Mouse (Mus musculus): Measurements from ENCODE around the gene Dlg5. TPM values are rescaled to one million over a fixed set of nuclear protein-coding genes. Genes with fewer than 3 reads are reported as not detected.

Dlg5 gene
- total RNA-seq, 2 experiments from 2014 or later, result 33.5 to 35.9 TPM

DNA sequence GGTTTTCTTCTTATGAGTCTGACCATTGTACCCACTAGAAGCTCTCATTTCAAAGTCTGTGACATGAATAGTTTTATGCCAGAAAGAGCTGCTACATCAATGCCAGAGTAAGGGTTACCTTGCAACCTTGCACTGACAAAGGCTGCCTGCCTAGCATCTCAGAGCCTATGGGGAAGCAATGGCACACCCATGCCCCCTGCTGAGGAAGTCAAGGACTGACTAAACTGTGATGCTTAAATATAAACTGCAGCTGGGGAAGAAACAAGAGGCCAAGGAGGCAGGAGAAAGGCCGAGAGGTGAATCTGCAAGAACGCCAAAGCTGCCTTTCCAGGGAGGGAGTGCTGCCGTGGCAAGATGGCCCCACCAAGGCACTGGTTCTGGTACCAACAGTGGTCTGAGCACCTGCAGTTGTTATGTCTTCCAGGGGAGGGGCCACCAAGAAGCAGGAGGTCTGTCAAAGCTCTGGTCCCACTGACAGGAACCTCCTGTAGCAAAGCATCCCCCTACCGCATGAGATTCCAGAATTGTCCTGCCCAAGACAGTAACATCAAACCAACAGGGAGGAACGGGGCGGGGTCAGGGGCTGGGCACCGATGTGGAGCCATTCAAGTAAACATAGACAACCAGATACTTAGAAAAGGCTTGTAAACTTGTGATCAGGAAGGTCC is 111.0 kb downstream of the Dlg5 start:
- DNase-seq (ENCODE audit: low spot score in 2 of 2), result no peak

DNA sequence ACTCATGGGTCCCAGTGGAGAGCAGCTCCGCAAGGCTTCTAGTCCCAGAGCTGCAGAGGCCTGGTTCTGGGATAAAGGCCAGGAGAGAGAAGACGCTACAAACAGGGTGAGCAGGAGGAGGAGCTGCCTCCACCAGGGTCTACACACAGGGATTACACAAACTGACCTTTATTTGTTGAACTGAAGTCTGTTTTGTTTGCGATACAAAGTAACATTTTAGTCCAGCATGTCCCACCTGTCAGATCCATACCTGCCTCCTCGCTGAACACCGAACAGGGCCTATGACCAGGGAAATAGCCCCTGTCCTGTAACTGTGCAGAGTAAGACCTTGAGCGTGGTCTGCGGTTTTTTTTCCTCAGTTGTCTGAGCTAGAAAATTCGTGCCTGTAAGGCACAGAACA is 111.9 kb downstream of the Dlg5 start:
- no peak for DNase-seq (ENCODE audit: low spot score in 2 of 2)

DNA sequence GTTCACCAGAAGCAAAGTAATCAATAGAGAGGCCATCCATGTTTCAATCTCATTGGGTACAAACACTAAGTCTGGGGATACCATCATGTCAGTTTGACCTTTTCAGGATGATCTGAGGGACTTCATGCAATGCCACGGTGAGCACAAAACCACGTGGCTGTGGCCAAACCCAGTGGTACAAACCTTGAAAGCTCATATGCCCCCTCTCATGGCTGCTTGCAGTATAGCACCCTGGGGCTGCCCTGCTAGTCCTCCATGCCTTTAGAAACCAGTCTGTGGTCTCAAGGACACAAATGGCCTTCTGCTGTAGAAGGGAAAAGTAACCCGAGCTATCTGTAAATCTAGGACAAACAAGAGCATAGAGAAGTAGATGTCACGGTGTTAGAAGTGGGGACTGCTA is 113.6 kb downstream of the Dlg5 start:
- DNase-seq (ENCODE audit: low spot score in 2 of 2), result no peak

DNA sequence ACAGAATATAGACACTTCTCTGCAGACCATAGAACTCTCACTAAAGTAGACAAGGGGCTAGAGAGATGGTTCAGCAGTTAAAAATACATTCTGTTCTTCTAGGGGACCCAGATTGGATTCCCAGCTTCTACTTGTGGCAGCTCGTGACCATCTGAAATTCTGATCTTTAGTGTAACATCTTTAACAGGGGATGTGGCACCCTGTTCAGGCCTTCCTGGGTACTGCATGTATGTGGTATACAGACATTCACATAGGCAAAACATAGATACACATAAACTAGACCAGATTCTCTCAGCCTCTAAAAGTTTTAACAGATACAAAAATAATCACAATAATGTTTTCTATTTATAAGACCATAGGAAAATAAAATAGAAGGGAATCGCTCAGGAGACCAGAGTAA is 120.7 kb downstream of the Dlg5 start:
- no peak for DNase-seq (ENCODE audit: low spot score in 2 of 2)

DNA sequence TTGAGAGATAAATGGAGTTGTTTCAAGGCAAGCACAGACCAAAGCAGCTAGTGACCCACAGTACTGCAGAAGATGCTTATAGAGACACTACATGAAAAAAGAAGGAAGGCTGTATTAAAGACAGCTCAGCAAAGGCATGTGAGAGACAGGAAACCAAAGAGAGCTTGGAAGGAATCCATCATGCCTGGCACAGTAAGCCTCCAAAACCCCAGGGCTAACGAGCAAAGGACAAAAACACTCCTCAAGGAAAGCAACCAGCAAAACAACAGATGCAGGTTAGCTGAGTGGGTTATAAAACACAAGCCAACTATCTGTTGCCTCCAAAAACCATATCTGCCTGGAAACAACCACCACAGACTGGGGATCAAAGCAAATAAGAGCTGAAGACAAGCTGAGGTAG is 121.5 kb downstream of the Dlg5 start:
- no peak for DNase-seq (ENCODE audit: low spot score in 2 of 2)

DNA sequence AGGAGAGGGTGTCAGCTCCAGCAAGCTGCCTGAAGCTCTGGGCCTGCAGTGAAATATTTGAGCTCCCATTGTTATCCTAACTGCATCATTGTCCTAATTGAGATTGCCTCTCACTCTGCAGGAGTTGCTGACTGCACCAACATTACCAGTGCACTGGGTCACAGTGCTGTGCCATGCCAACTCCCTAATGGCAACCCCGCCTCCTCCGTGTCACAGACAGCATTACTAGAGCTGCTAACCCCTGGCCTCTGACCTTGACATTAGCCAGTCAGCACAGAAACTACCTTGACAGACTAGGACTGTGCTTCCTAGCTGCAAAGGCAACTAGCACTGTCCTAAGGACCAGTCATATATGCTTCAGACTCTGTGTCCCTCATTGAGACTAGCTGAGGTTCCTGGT is 139.0 kb downstream of the Dlg5 start:
- DNase-seq (ENCODE audit: low spot score in 2 of 2), result no peak

DNA sequence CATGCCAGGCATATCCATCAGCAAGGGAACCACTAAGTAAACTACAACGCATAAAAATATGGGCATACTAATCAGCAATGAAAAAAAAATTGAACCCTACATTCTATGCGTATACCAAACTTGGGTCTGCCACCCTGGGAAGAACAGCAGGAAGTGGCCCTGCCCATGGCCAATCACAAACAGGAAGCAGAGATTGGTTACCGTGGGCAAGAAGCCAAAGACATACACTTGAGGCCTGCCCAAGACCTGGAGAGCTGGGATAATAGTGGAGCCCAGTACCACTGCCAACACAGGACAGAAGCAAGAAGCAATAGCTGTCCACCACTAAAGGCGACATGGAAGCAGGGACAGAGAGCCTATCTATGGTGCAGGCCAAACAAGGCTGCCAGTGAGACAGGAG is 146.9 kb downstream of the Dlg5 start:
- DNase-seq (ENCODE audit: low spot score in 2 of 2), result no peak

DNA sequence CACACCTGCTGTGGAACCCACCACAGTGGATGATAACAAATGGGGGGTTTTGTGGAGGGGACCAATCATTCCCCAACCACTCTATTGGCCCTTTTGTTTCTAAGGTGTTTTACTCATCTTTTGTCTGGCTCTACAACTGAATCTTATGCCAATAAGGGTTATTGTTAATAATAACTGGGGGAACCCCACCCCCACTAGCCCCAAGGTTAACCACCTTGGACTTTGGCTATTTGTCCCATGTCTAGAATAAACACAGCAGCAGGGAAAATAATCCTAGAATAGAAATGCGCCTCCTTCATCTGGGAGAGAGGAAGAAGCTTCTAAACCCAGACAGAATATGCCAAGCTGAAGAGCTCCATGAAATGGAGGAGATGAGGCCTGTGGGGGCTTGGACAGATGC is 151.1 kb downstream of the Dlg5 start:
- no peak for DNase-seq (ENCODE audit: low spot score in 2 of 2)

DNA sequence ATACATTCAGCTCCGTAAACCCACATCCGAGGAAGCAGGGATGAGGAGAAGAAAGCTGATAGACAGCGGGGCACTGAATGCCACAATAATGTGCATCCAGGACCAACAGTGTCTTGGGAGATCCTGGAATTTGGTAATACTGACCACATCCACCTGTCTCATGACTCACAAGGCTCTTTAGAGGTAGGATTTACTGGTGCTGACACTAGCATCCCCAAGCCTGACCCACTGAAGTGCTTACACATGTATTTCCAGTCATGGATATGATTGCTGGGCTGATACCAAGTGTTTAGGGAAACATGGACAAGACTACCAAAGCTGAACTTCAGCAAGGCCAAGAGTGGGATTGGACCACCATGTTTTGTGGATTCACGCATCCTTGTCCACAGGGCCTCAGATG is 152.5 kb downstream of the Dlg5 start:
- DNase-seq (ENCODE audit: low spot score in 2 of 2), result no peak

DNA sequence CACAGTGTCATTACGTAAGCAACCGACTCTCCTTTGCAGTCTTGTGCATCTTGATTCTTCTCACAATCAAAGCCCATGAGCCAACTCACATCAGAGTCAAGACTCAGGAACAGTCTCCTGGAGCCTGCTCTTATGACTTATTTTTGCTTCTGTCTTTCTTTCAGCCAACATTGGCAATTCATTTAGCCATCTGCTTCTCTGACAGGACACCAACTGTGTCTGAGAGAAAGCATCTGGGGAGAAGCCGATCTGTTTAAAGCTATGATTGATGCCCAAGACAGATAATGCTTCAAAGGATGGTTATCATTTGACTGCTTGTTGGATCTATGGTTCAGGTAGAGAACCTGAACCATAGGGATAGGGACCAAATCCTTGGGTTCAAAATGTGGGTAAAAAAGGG is 153.3 kb downstream of the Dlg5 start:
- no peak for DNase-seq (ENCODE audit: low spot score in 2 of 2)

DNA sequence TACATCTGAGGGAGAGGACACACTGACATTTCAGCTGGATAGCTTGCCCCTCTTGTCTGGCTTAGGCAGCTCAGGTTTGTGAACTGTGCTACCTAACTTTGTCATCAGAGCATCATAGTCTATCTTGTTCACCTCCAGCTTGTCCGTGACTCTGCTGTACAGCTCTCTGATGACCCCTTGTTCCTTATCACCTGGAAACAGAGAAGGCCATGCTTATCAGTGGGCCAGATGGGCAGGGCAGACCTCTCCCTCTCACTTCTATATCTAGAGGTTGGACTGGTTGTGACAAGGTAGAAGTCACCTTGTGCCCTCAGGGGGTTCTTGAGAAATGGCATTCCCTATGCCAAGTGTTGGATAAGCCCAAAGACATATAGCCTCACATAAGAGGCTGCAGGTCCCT is 154.9 kb downstream of the Dlg5 start:
- DNase-seq (ENCODE audit: low spot score in 2 of 2), result no peak

DNA sequence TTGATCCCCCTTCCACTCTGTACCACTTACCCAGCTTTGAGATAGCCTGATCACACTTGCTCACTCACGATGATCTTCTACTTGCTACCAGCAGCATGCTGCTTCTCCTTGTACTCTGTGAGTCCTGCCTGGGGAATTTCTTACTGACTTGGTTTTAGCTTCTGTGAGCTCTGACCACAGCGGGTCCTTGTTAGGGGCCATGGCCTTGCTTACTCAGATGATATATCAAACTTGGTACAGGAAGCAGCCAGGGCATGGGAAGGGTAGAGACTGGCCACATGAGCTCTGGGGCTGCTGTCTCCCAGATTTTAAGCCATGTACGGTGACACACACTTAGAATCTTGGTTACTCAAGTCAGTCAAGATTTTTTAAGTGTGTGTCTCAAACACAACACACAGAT is 156.5 kb downstream of the Dlg5 start:
- no peak for DNase-seq (ENCODE audit: low spot score in 2 of 2)

DNA sequence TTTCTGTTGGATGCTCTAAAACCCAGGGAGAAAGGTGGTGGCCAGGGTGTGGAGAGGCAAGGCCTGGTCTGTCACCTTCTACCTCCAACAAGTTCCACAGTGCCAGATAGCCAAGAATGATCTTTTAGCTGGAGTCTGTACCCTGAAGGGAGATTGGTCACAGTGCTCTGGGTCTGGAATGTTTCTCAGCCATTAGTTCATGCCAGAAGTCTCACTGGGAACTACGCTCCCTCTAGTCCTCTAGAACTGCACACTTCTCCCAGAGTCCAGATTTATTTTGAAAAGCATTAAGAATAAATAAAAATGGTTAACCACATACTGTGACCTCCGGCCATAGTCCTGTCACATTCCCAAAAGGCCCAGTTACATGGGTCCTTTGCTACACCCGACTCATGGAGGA is 158.3 kb downstream of the Dlg5 start:
- no peak for DNase-seq (ENCODE audit: low spot score in 2 of 2)

DNA sequence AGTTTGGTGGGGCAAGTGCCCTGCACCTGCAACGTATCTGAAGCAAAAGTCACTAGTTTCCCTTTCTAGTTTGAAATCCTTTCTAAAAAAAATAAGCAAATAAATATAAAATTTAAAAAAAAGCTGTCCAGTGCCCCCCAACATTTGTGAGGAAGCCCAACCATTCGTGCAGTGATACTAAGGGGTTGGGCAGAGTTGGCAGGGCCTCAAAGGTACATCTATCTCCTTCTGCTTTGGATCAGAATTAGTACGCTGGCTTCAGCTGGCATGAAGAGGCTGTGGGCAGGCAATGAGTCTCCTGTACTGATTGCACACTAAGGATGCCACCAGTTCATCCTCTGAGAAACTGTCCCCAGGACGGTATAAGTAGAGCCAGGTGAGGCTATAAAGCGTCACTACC is 159.2 kb downstream of the Dlg5 start:
- DNase-seq (ENCODE audit: low spot score in 2 of 2), result no peak

Small RNA genes within 50 kb of the gene (microRNA-seq; reads per million reads assigned to microRNA genes)
- gene Mir7210, result 0 reads per million in 2 experiments

Other genes with a start within 250 kb of the Dlg5 start
- 100 to 1,000 TPM; 160 to 172 TPM for gene Kcnma1, start 231.4 kb downstream of the Dlg5 start, total RNA-seq (2021)
- not detected for gene E330034G19Rik, start 47.3 kb upstream of the Dlg5 start, total RNA-seq (2021)
- 10 to 100 TPM; 31.7 to 35.0 TPM for gene Polr3a, start 241.1 kb upstream of the Dlg5 start, total RNA-seq (2021)
- gene Rps24, start 241.2 kb upstream of the Dlg5 start, total RNA-seq (2021), result 100 to 1,000 TPM; 776 to 777 TPM